19 mouse cellular contexts compared by ENCODE assay signal in the genomic region with DNA sequence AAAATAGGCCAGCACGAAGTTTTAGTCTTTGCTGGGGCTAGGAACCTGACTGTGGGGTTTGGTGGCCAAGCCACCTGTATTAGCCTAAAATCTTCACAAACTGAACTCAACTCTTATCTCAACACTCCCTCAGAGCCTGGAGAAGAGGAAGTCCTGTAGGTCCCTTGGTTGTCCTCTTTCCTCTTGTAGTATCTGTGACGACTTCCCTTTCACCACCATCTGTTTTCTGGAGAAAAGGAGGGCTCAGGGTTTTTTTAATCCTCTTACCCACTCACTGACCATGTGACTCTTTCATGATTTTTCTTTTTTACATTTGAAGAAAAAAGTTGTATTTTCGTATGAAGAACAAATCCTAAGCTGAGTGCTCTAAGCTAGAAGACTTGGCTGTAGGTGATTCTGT. TPM values are rescaled to one million over a fixed set of nuclear protein-coding genes. Genes with fewer than 3 reads are reported as not detected.
DNase-seq lines count a peak whose midpoint lies in the region; ATAC-seq and TF ChIP-seq lines count a peak whose summit lies in the region.
"Had no signal": no experiment of that assay in that cellular context is flagged by ENCODE, and none has a peak within 500 bp of the region (broad histone marks: within the 10 kb centered on the region; RNA-seq: fewer than 3 reads in every experiment).

No protein-coding gene starts in this region.

- WGBS in liver, embryonic 12.5 days (ENCODE audit: insufficient replicate concordance) = 52% methylated on average over 3 of the region's 3 CpGs
- WGBS in liver, embryonic 11.5 days = 53% methylated on average over 3 of the region's 3 CpGs
- WGBS in forebrain, embryonic 13.5 days = 77% methylated on average over 3 of the region's 3 CpGs

- in situ Hi-C loops in ES-E14 (cut with MboI; ENCODE audit: low sequenced_read_pairs in 2 of 2, unreplicated experiment in 2 of 2) = no loop called here

- TF ChIP-seq CTCF in bone marrow macrophage, adult 2 months (IDR thresholded peaks at IDR 0.05; ENCODE audit: low read depth, low read length) = no peak

- no peak for ATAC-seq in liver, embryonic 12.5 days
- ATAC-seq in liver, embryonic 11.5 days (replicated peaks; ENCODE audit: low FRiP score) = no peak
- no peak for ATAC-seq in forebrain, embryonic 13.5 days
- ATAC-seq: forebrain, embryonic 16.5 days had no signal

- H3K27ac ChIP-seq in liver, embryonic 12.5 days = peak overlapping the region; percentile 45
- no peak overlapping the region for H3K27ac ChIP-seq in liver, embryonic 11.5 days (ENCODE audit: low read depth, low read length)
- peak overlapping the region; percentile 31; the same call in 1 of the 2 replicates for H3K27ac ChIP-seq in ES-E14 (ENCODE audit: insufficient read depth, low read depth, low read length, poor library complexity, severe bottlenecking)
- peak overlapping the region; percentile 94 for H3K27ac ChIP-seq in bone marrow macrophage, adult 2 months (ENCODE audit: insufficient read depth, low read depth, low read length)
- no peak overlapping the region for H3K27ac ChIP-seq in forebrain, embryonic 13.5 days
- H3K27ac ChIP-seq: embryonic facial prominence, embryonic 12.5 days; hindbrain, embryonic 10.5 days; hindbrain, embryonic 14.5 days had no signal

- H3K9me3 ChIP-seq in liver, embryonic 12.5 days (replicated peaks) = no peaks in the 10 kb centered on the region
- H3K9me3 ChIP-seq in liver, embryonic 11.5 days (ENCODE audit: control insufficient read depth, low read length) = no peaks in the 10 kb centered on the region
- no peaks in the 10 kb centered on the region for H3K9me3 ChIP-seq in ES-E14 (ENCODE audit: control insufficient read depth, insufficient read depth, low read depth, low read length)
- no peaks in the 10 kb centered on the region for H3K9me3 ChIP-seq in forebrain, embryonic 13.5 days (replicated peaks)
- H3K9me3 ChIP-seq: embryonic facial prominence, embryonic 12.5 days; heart, embryonic 12.5 days; hindbrain, embryonic 10.5 days had no signal

- H3K9ac ChIP-seq in liver, embryonic 12.5 days = no peak overlapping the region
- H3K9ac ChIP-seq in liver, embryonic 11.5 days (ENCODE audit: low read depth, low read length) = no peak overlapping the region
- no peak overlapping the region for H3K9ac ChIP-seq in ES-E14 (ENCODE audit: insufficient read depth, low read depth, low read length, poor library complexity, severe bottlenecking)
- H3K9ac ChIP-seq in forebrain, embryonic 13.5 days = no peak overlapping the region
- H3K9ac ChIP-seq: embryonic facial prominence, embryonic 12.5 days; heart, embryonic 12.5 days; hindbrain, embryonic 14.5 days had no signal

- no peaks in the 10 kb centered on the region for H3K27me3 ChIP-seq in liver, embryonic 12.5 days (replicated peaks)
- H3K27me3 ChIP-seq in liver, embryonic 11.5 days (replicated peaks; ENCODE audit: control insufficient read depth, insufficient read depth, low read length) = no peaks in the 10 kb centered on the region
- H3K27me3 ChIP-seq in forebrain, embryonic 13.5 days = no peaks in the 10 kb centered on the region
- H3K27me3 ChIP-seq: CH12.LX; embryonic facial prominence, embryonic 12.5 days; heart, embryonic 12.5 days had no signal

- no peak overlapping the region for H3K4me2 ChIP-seq in liver, embryonic 12.5 days
- H3K4me2 ChIP-seq in liver, embryonic 11.5 days = no peak overlapping the region
- H3K4me2 ChIP-seq in forebrain, embryonic 13.5 days = no peak overlapping the region
- H3K4me2 ChIP-seq: embryonic facial prominence, embryonic 12.5 days; heart, embryonic 12.5 days; hindbrain, embryonic 14.5 days had no signal

- no peak for DNase-seq in liver, embryonic 11.5 days (ENCODE audit: low spot score)
- DNase-seq in 416B (ENCODE audit: low read depth) (peak; percentile 27), ES-E14 (ENCODE audit: low read depth, low spot score) (no peak)
- no peak for DNase-seq in lung, postnatal 25 days (ENCODE audit: low spot score)
- DNase-seq in urinary bladder, postnatal 10 days (ENCODE audit: low spot score) = no peak
- DNase-seq: cerebellum, adult 11 months; cerebellum, adult 8-10 months; cerebellum, postnatal 14 days; gastrocnemius, postnatal 10 days had no signal

- no peak overlapping the region for H3K4me3 ChIP-seq in liver, embryonic 12.5 days
- no peak overlapping the region for H3K4me3 ChIP-seq in liver, embryonic 11.5 days (ENCODE audit: low read depth, low read length)
- H3K4me3 ChIP-seq in ES-E14 (ENCODE audit: insufficient read depth in 1 of 2, low read depth in 1 of 2, low read length in 2 of 2, poor library complexity in 1 of 2, severe bottlenecking in 1 of 2) = no peak overlapping the region
- H3K4me3 ChIP-seq in bone marrow macrophage, adult 2 months (ENCODE audit: insufficient read depth, low read length) = no peak overlapping the region; the same call in 1 of the 2 replicates
- H3K4me3 ChIP-seq in forebrain, embryonic 13.5 days = no peak overlapping the region
- H3K4me3 ChIP-seq: embryonic facial prominence, embryonic 12.5 days; heart, embryonic 12.5 days; hindbrain, embryonic 10.5 days had no signal

- peaks cover 73% of the 10 kb centered on the region for H3K36me3 ChIP-seq in liver, embryonic 12.5 days
- peaks cover 52% of the 10 kb centered on the region for H3K36me3 ChIP-seq in liver, embryonic 11.5 days (ENCODE audit: control insufficient read depth, insufficient read depth, low read length)
- peaks cover 40% of the 10 kb centered on the region for H3K36me3 ChIP-seq in ES-E14 (ENCODE audit: control insufficient read depth, insufficient read depth, low read length, poor library complexity, severe bottlenecking)
- peaks cover 70% of the 10 kb centered on the region for H3K36me3 ChIP-seq in forebrain, embryonic 13.5 days (ENCODE audit: poor library complexity, severe bottlenecking)

- no peak for TF ChIP-seq POLR2A in bone marrow macrophage, adult 2 months (IDR thresholded peaks at IDR 0.05; ENCODE audit: borderline replicate concordance, low read depth, low read length)

- H3K4me1 ChIP-seq in liver, embryonic 12.5 days = peaks cover 47% of the 10 kb centered on the region
- H3K4me1 ChIP-seq in liver, embryonic 11.5 days (replicated peaks; ENCODE audit: control insufficient read depth, insufficient read depth, low read length) = peaks cover 28% of the 10 kb centered on the region
- peaks cover 5 to 16% of the 10 kb centered on the region in 2 experiments; a peak in 3 of 4 replicates for H3K4me1 ChIP-seq in ES-E14 (ENCODE audit: control insufficient read depth in 2 of 2, insufficient read depth in 2 of 2, low read length in 2 of 2, poor library complexity in 1 of 2)
- peaks cover 35% of the 10 kb centered on the region for H3K4me1 ChIP-seq in bone marrow macrophage, adult 2 months (ENCODE audit: control insufficient read depth, insufficient read depth, low read length)
- peaks cover 28% of the 10 kb centered on the region for H3K4me1 ChIP-seq in forebrain, embryonic 13.5 days

TF ChIP-seq in ES-E14, 5 proteins besides CTCF, POLR2A, EP300 and RAD21:
- TF ChIP-seq HCFC1 (IDR thresholded peaks at IDR 0.05; ENCODE audit: borderline replicate concordance, insufficient read depth, low read length) (no peak), MAFK (IDR thresholded peaks at IDR 0.05; ENCODE audit: insufficient read depth, low read depth, low read length) (no peak), ZNF384 (IDR thresholded peaks at IDR 0.05; ENCODE audit: low read depth, low read length) (no peak), CHD2 (IDR thresholded peaks at IDR 0.05; ENCODE audit: low read depth, low read length) (no peak), ZC3H11A (IDR thresholded peaks at IDR 0.05; ENCODE audit: borderline replicate concordance, low read depth, low read length) (no peak)

RNA-seq across cellular contexts. Expression of gene Ap2m1, which starts 4.4 kb away (rescaled TPM):
- polyA plus RNA-seq in liver, embryonic 12.5 days (2016; fragmentation: Nextera tagmentation; extraction: Ambion mirVana) = 463 and 468 TPM in 2 replicates
- polyA plus RNA-seq in liver, embryonic 11.5 days (2014; fragmentation: Nextera tagmentation; extraction: Ambion mirVana) = 519 and 569 TPM in 2 replicates
- 170 and 236 TPM in 2 replicates for total RNA-seq in ES-E14 (2012; rRNA removed)
- 348 and 391 TPM in 2 replicates for polyA plus RNA-seq in bone marrow macrophage, adult 2 months (2012; ENCODE audit: insufficient read depth, insufficient read length, missing spikeins)
- 970 and 989 TPM in 2 replicates for polyA plus RNA-seq in forebrain, embryonic 13.5 days (2015; fragmentation: Nextera tagmentation; extraction: Ambion mirVana)

RNA-seq across cellular contexts. Expression of gene Abcf3, which starts 8.7 kb away (rescaled TPM):
- polyA plus RNA-seq in liver, embryonic 12.5 days (2016; fragmentation: Nextera tagmentation; extraction: Ambion mirVana) = 38.8 and 40.5 TPM in 2 replicates
- 49.2 and 50.9 TPM in 2 replicates for polyA plus RNA-seq in liver, embryonic 11.5 days (2014; fragmentation: Nextera tagmentation; extraction: Ambion mirVana)
- 49.8 and 64.0 TPM in 2 replicates for total RNA-seq in ES-E14 (2012; rRNA removed)
- polyA plus RNA-seq in bone marrow macrophage, adult 2 months (2012; ENCODE audit: insufficient read depth, insufficient read length, missing spikeins) = 53.5 and 74.8 TPM in 2 replicates
- polyA plus RNA-seq in forebrain, embryonic 13.5 days (2015; fragmentation: Nextera tagmentation; extraction: Ambion mirVana) = 75.3 TPM in 2 replicates

RNA-seq across cellular contexts. Expression of gene Dvl3, which starts 22.9 kb away (rescaled TPM):
- polyA plus RNA-seq in liver, embryonic 12.5 days (2016; fragmentation: Nextera tagmentation; extraction: Ambion mirVana) = 8.0 and 8.8 TPM in 2 replicates
- 18.9 and 20.3 TPM in 2 replicates for polyA plus RNA-seq in liver, embryonic 11.5 days (2014; fragmentation: Nextera tagmentation; extraction: Ambion mirVana)
- total RNA-seq in ES-E14 (2012; rRNA removed) = 10.6 and 10.8 TPM in 2 replicates
- polyA plus RNA-seq in bone marrow macrophage, adult 2 months (2012; ENCODE audit: insufficient read depth, insufficient read length, missing spikeins) = 26.8 and 30.4 TPM in 2 replicates
- polyA plus RNA-seq in forebrain, embryonic 13.5 days (2015; fragmentation: Nextera tagmentation; extraction: Ambion mirVana) = 31.4 and 35.4 TPM in 2 replicates

RNA-seq across cellular contexts. Expression of gene Eif2b5, which starts 41.0 kb away (rescaled TPM):
- 90.0 and 99.7 TPM in 2 replicates for polyA plus RNA-seq in liver, embryonic 12.5 days (2016; fragmentation: Nextera tagmentation; extraction: Ambion mirVana)
- 125 and 132 TPM in 2 replicates for polyA plus RNA-seq in liver, embryonic 11.5 days (2014; fragmentation: Nextera tagmentation; extraction: Ambion mirVana)
- total RNA-seq in ES-E14 (2012; rRNA removed) = 159 and 173 TPM in 2 replicates
- polyA plus RNA-seq in bone marrow macrophage, adult 2 months (2012; ENCODE audit: insufficient read depth, insufficient read length, missing spikeins) = 23.9 and 25.9 TPM in 2 replicates
- 101 and 112 TPM in 2 replicates for polyA plus RNA-seq in forebrain, embryonic 13.5 days (2015; fragmentation: Nextera tagmentation; extraction: Ambion mirVana)

RNA-seq across cellular contexts. Expression of gene Vwa5b2, which starts 49.6 kb away (rescaled TPM):
- 0.23 and 0.30 TPM in 2 replicates for polyA plus RNA-seq in liver, embryonic 12.5 days (2016; fragmentation: Nextera tagmentation; extraction: Ambion mirVana)
- 0.58 and 1.1 TPM in 2 replicates for polyA plus RNA-seq in liver, embryonic 11.5 days (2014; fragmentation: Nextera tagmentation; extraction: Ambion mirVana)
- 0.69 and 1.2 TPM in 2 replicates for total RNA-seq in ES-E14 (2012; rRNA removed)
- polyA plus RNA-seq in bone marrow macrophage, adult 2 months (2012; ENCODE audit: insufficient read depth, insufficient read length, missing spikeins) = not detected in 2 replicates
- 1.8 and 3.3 TPM in 2 replicates for polyA plus RNA-seq in forebrain, embryonic 13.5 days (2015; fragmentation: Nextera tagmentation; extraction: Ambion mirVana)
- total RNA-seq: CH12.LX; granulocyte monocyte progenitor cell, adult 5-6 weeks had no signal

Comparison
In these comparisons a context has a peak if more than half of its experiments do, and no peak if none do; other contexts are left out.
1. H3K27ac ChIP-seq: peak in liver, embryonic 12.5 days (single experiment), ES-E14 (single experiment) and bone marrow macrophage, adult 2 months (single experiment); none in liver, embryonic 11.5 days (single experiment) and forebrain, embryonic 13.5 days (single experiment).